Mouse (Mus musculus) frontal cortex, postnatal 10 days (tissue): ENCODE results near the gene Pkp3.

Source experiments
- DNase-seq, 2 experiments: peaks; one replicate each; pipeline ENCODE4 v3.0.0; 2022; ENCODE audit warnings: low spot score in 2 of 2, mixed read lengths in 1 of 2

The Pkp3 gene

DNA sequence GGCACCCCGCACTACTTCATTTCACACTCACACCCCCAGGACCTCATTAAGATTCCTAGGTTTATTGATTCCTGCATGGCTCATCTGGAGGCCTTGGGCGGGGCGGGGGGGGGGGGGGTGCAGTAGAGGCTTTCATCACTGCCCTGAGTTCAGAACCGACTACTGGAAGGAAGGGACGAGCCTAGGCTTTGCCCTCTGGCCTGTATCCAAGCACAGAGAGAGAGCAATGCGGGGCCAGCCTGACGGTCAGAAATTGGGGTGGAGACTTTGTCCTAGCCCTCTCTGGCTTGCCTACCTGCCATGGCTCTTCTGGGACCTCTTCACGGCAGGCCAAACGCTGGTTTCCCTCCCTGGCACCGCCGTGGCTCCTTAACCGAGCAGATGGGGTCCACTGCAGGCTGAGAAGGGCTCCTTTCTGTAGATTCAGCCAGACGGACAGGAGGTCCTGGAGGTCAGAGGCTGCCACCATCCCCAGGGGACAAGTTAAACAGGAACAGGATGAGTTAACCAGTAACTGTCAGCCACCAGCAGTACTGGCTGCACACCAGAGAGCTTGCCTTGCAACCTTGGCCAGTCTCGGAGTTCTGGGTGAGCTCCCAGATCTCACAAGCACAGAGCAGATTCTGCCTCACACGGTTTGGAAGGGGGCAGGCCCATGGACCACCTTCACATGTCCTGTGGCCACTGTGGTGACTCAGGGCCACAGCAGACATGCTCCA lies 16.6 kb downstream of the Pkp3 start:
- DNase-seq, result no peak

DNA sequence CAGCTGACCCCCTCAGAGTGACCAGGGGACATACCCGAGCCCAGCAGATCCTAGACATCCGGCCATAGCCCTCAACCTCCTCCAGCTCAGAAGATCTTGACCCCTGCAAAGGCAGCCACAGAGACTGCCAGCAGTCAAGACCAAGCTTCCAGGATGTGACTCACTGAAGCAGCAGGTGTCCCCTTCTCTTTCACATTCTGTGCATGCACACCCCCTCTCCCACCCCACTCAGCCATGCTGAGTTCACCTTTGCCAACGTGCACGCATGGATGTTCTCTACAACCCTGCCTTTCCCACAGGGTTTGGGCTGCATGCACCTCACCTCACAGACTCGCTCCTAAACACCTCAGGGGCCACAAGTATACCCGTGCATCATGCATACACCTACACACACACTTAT lies 18.0 kb downstream of the Pkp3 start:
- no peak for DNase-seq

DNA sequence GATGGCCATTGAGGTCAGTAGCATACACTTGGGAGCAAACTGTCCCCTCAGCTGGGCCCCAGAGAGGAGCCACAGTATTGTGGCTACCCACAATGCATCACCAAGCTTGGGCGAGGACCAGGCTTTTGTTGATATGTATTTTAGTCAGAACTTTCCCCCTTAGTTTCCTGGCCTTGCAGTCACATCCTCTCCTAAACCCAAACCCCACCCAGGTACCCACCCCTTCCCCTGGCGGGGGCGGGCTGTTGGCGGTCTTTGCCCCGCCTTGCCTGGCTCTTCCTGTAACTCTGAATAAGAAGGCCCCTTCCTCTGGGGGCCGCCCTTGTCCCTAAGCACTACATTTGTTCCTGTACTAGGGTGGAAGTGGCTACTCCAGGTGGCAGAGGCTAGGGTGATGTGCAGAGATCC lies 18.6 kb downstream of the Pkp3 start:
- no peak for DNase-seq

DNA sequence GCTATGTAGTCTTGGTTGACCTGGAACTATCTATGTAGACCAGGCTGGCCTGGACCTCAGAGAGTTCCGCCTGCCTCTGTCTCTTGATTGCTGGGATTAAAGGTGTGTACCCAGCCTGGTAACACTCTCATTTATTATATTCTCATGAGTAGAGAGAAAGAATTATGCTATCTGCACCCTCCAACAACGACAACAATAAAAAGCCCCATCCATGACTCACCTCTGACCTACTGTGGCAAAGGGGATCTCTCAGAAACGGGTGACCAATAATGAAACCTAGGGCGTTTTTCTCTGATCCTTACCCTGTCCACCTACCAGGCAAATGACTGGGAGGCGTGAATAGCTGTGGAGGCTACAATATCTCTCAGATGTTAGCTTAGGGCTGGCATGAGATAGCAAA lies 19.2 kb downstream of the Pkp3 start:
- no peak for DNase-seq

DNA sequence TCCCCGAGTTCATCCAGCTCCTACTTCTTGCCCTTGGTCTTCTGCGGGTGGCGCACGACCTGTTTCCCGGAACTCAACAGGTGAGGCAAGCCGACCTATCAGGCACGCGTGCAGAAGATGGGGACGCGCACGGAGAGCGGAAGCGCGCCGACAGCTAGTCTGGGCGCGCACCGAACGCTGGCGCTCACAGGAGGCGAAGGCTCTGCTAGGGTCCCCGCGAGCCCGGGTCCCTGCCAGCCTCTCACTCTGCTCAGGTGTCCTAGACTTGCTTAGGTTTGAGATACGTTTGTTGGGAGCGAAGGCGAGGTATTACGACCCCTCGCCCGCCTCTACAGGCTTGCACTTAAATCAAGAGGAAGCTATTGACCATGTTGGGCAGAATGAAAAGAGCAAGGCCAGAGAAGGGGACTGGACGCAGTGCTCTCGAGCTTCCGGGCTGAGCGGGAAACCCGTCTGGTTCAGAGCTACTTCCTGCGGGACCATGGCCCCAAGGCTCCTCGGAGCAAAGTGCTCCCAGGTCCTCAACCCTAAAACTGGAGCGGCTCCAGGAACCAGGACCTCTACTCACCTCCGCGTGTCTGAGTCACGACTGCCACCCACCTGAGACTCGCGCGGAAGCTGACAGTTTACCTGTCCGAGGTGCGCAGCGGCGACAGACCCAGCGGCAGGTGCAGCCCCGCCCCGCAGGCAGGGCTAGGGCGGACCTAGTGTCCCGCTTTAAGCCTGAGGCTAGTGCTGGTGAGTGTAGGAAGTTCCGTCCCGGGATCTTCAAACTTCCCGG lies 22.1 kb downstream of the Pkp3 start, which contains the start of gene Sigirr:
TSS of gene Sigirr (minus strand) at position 662 of the 781 bp plus-strand sequence.
- no peak for DNase-seq

DNA sequence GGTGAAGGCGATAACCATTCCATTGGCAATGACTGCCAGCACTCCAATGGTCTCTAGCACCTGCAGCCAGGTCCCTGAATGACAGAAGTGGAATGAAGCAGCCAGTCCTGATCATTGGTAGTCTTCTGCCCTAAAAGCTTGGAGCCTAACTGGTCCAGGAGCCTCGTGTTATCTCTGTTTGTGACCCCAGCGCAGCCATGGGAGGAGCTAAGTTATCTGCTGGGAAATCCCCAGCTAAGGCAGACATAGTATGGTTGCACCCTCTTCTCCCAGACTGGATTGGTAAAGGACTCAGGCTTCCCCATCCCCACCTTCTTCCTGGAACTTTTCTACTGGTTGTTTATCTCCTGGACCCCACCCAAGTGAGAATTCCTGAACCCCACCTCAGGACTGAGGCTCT lies 25.1 kb downstream of the Pkp3 start:
- DNase-seq, result no peak

DNA sequence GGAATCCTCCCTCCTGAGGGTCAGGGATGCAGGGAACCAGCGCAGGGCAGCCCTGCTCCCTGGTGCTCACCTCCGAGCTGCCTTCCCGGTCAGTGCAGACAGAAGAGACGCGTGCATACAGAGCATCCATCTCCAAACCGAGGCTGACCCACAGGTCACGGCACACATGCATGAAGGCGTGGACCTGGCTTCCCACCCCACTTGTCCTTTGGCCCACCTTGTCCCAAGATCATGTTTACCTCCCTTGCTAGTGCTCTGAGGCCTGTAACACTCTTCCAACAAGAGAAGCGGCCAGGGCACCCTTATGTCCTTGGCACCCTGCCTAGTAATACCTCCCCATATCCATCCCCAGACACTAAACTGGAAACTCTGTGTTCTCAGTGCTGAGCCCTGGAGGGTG lies 37.9 kb downstream of the Pkp3 start:
- no peak for DNase-seq

DNA sequence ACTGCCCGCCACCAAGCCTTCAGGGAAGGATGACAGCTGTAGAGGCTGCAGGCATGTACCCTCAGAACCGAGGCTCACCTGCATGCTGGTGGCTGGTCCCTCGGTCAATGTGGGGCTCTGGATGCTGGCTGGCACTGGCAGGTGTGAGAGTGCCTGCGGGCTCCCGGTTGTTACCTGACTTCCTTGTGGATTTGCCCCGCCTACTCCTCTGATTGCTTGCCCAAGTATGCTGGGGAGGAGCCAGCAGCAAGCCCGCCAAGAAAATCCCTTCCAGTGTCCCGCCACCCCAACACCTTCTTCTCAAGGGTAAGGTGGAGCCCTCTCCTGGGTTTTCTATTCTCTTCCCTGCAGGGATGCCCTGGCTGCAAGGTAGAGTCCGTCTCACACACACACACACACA lies 39.6 kb downstream of the Pkp3 start, which contains the start of gene Ano9:
TSS of gene Ano9 (minus strand) at position 171 of the 400 bp plus-strand sequence.
- DNase-seq, result no peak

DNA sequence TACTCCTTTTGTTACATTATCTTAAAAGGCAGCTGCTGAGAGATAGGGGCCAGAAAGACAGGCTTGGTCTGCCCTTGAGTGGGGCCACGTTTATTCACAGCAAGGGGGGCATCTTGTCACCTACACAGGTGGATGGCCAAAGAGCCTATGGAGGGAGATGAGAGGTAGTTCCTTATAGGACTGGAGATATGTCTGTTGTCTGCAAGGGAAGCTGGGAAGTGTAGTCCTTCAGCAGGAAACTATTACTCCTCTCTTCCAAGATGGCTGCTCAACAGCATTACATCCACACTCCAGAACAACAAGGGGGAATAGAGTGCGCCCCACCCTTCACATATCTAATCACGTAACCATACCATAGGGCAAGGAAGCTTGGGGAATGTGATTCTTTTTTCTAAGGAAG lies 41.5 kb downstream of the Pkp3 start:
- DNase-seq, result no peak

DNA sequence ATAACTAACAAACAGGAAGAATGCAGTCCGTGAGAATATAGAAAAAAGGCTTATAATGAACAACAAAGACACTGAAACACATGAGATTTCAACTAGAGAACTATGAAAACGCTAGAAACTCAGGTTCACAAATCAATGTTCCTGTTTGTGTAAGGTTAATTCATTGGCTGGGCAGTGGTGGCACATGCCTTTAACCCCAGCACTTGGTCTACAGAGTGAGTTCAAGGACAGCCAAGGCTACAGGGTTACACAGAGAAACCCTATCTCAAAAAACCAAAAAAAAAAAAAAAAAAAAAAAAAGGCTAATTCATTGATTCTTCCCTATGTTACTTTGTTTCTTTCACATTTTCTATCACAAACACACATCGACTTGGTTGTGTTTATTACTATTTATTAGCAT lies 42.6 kb downstream of the Pkp3 start:
- DNase-seq, result no peak

DNA sequence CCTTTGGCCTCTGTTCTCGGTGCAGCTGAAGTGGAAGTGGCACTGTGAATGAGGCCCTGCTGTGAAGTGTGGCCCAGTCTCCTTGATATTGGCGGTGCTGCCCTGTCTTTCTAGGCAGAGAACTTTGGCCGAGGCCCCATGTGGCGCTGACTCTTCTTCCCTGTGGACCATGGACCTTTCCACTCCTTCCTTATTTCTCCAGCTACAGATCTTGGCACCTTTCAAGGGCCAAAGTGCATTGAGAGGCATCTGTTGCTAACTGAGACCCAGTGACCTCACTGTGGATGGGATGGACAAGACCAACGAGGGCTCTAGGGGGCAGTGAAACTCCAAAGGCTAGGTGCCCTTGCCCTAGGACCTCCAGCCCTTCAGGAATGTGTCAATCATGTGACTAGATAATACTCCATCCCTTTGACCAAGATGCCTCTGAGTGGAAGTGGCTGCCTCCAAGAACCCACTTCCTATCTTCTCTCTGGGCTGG lies 43.1 kb downstream of the Pkp3 start:
- DNase-seq, result no peak

DNA sequence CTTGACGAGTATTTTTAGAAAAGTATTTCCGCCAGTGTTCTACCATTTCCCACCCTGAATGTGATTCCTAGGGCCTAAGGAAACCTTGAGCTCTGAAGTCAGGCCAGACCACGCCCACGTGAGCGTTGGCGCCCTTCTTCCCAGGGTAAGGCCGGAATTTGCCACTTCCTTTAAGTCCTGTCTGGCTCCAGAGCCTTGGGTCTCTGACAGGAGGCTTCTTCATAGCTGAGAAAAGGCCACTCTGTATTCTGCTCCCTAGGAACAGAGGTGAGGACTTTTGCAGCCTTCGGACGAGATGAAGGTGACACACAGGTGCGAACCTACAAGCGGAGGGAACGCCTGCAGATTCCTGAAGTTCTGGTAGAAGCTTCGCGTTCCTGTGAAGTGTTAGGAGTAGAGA lies 44.2 kb downstream of the Pkp3 start, which contains the start of gene Ptdss2:
TSS of gene Ptdss2 (plus strand) at position 138 of the 400 bp plus-strand sequence.
- DNase-seq, result no peak

DNA sequence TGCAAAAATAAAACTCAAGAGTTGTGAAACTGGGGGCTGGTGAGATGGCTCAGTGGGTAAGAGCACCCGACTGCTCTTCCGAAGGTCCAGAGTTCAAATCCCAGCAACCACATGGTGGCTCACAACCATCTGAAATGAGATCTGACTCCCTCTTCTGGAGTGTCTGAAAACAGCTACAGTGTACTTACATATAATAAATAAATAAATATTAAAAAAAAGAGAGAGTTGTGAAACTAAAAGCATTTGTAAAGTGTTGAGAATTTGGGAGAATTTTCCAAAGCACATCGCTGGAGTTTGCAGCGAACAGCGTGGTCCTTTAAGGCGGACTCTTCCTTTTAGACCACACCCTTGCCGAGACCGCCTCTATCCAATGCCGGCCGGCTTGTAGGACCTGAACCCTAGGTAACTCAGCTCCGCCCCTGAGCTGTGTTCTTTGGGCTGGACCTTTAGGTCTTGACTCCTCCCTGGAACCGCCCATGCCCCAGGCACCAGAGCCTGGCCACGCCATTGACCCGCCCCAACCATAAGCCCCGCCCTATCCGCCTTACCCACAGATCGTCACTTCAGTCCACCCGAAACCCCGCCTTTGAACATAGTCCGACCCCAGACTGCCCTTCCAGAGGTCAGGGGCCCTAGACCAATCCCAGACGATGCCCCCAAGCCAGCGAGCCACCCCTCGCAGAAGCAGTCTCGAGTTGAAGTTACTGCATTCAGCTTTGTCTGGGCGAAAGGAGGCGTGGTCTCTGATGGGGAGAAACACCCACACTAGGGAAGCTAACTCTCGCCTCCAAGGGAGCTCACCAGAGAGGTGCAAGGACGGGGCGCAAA lies 44.9 kb downstream of the Pkp3 start:
- DNase-seq, result peak; percentile 79 to 86

DNA sequence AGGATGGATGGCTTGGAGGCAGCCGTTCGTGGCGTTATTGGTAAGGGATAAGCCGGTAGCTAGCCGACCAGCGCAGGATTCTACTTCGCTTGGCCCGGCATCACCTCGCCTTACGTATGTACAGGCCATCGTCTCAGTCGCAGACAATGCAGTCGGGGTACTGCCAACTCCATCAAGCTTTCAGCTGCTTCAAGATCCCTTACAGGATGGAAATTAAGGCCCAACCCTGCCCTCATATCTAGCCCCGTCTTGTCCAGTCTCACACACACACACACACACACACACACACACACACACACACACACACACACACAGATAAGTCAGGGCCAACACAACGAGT lies 45.5 kb downstream of the Pkp3 start:
- DNase-seq, result no peak

DNA sequence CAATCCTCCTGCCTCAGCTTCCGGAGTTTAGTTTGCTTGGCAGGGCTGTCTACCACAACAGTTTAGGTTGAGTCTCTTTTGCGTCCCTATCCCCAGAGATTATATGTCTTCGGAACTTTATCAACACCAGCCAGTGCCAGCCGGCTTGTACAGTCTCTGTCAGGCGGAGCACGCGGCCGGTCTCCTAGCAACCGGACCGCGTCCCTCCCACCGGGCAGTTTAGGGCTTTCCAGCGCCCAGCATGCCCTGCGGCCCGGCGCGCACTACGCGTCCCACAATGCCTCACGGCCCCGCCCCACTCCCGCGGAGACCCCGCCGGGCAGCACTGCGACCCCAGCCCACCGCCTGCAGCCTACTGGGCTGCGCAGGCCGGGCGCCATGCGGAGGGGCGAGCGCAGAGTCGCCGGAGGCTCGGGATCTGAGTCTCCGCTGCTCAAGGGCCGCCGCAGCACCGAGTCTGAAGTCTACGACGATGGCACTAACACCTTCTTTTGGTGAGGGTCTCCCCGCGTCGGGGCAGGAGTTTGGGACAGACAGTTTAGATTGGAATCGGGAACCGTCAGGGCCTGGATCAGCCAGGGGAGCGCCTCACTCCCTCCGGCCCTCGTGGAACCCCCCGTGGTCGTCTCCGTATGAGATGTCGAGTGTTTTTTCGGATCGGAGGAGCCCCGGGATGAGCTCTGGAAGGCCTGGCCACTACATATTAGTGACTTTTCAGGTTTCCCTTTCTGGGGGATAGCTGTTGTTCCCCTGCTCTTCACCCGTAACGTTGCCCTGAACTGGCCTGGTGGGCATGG lies 53.2 kb downstream of the Pkp3 start:
- DNase-seq, result peak; percentile 86 to 90

DNA sequence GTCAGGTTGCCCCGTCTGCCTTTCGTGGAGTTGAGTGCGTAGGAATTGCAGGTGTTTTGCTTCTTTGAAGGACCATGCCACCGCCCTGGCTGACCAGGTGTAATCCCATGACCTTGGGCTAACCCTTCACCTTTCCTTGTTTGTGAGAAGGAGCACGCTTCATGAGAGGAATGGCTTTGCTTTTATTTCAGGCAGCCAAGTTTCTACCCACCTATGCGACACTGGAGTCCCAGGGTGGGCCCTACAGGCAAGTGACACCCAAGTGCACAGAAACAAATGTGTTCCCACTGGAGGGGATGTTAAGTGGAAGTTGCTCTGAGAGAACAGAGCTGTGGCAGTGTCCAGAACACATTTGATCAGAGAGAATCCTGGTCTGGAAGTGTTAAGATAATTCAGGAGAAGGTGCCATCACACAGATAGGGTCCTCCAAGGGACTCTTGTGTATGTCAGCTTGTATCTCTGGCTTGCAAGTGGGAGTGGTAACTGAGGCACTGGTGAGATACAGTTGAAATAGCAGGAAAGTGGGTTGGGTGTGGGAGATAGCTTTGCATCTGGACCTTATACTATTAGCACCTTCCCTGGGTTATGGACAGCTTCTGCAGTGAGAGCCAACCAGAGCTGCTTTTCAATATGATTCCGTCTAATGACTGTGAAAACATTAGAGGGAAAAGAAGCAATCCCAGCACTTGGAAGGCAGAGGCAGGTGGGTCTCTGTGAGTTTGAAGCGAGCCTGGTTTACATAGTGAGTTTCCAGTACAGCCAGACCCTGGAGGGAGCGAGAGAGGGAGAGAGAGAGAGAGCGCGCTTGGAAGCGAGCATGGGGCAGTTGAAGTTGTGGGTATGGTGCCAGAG lies 54.1 kb downstream of the Pkp3 start:
- DNase-seq, result no peak
